Mouse (Mus musculus) erythroblast, embryonic 14.5 days (primary cell): ENCODE data around the gene Oas1h. TPM values are rescaled to one million over a fixed set of nuclear protein-coding genes. Genes with fewer than 3 reads are reported as not detected.
"Not testable (repeated sequence)": the region's sequence is repeated elsewhere in the genome, so short reads cannot be mapped to it uniquely, and the experiment has no call there.

Experiments used
- H3K27me3 ChIP-seq: 2 replicates; pipeline ENCODE4 v1.6.1; 2012; ENCODE audit warnings: inconsistent platforms; ENCODE audit not compliant: control insufficient read depth
- H3K36me3 ChIP-seq: 2 replicates; pipeline ENCODE4 v1.6.1; 2012; ENCODE audit warnings: mild to moderate bottlenecking, inconsistent platforms; ENCODE audit not compliant: control insufficient read depth
- H3K4me1 ChIP-seq: 2 replicates; pipeline ENCODE4 v1.6.1; 2012; ENCODE audit warnings: inconsistent platforms; ENCODE audit not compliant: control insufficient read depth
- H3K4me3 ChIP-seq: replicated peaks from 2 replicates; pipeline ENCODE3; 2012; ENCODE audit warnings: moderate library complexity, mild to moderate bottlenecking, inconsistent platforms
- H3K9me3 ChIP-seq: 2 replicates; pipeline ENCODE4 v1.6.1; 2012; ENCODE audit warnings: low read length, inconsistent platforms, mixed read lengths; ENCODE audit not compliant: control insufficient read depth
- GATA1 ChIP-seq: IDR thresholded peaks from 2 replicates; pipeline ENCODE4 v1.6.1; 2012; ENCODE audit warnings: low read length, inconsistent platforms, mixed read lengths
- TAL1 ChIP-seq: IDR thresholded peaks from 3 replicates; pipeline ENCODE4 v1.6.1; 2012; ENCODE audit warnings: low read length, inconsistent platforms, mixed read lengths
- polyA plus RNA-seq: library from polyadenylated mRNA; stranded (reverse); fragments of >175 nt; gene quantifications from 2 replicates; pipeline ENCODE4 v1.2.3, GENCODE M21; 2012

Oas1h gene
- polyA plus RNA-seq, 1 experiment = not detected

DNA sequence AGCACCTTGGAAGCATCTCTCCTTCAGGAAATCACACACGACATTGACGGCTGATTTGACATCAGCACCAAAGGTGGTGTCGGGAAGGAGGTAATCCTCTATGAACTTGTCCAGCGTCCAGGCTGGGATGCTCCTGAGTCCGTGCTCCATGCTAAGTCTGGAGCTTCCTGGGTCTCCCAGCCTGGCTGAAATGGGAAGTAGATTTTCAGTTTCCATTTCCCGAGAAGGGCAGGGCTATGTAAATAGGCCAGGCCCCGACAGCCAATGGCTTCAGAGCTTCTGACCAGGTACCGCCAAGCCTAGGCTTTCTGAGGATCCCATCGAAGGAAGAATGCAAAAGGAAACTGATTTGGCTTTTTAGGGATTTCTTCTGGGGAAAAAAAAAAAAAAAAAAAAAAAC, 26.2 kb downstream of the Oas1h start, which contains the start of gene Oas1g:
Gene Oas1g, minus strand, starts transcription at position 201 of the 400 bp plus-strand sequence.
- H3K27me3 ChIP-seq, H3K9me3 ChIP-seq, H3K4me1 ChIP-seq, H3K4me3 ChIP-seq, H3K36me3 ChIP-seq: not testable (repeated sequence)

DNA sequence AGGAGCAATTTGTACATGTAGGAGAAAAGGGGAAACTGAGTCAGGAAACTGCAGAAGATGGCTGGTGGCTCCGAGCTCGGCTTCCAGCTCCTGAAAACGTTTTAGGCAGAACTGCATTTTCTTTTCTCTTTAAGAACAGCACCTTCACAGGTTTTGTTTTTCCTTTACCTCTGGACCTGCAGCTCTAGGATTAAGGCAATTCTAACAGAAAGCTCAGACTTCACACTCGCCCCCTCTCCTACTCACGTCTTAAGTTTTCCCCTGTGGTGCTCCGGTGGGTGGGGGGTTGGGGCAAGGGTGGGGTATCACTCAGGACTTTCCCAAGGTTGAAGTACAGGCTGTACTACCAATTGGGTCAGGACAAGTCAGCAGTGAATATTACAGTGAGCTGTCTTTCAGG, 26.6 kb downstream of the Oas1h start:
- Histone ChIP-seq H3K36me3 (no peaks in the 10 kb centered on the region), H3K9me3 (peaks cover 2% of the 10 kb centered on the region; the same call in 1 of the 2 replicates), H3K4me3 (no peak overlapping the region), H3K27me3 (no peaks in the 10 kb centered on the region), H3K4me1 (no peaks in the 10 kb centered on the region)
- TF ChIP-seq TAL1 (no peak), GATA1 (no peak)

- H3K4me1 ChIP-seq, H3K9me3 ChIP-seq, H3K27me3 ChIP-seq, H3K4me3 ChIP-seq, H3K36me3 ChIP-seq: not testable (repeated sequence)
Measured at GRCm38 (mm10) chr5:120888294-120888815, 27.1 kb downstream of the Oas1h start.

- Histone ChIP-seq H3K36me3 (no peaks in the 10 kb centered on the region), H3K4me3 (no peak overlapping the region), H3K4me1 (no peaks in the 10 kb centered on the region), H3K9me3 (peaks cover 2% of the 10 kb centered on the region; the same call in 1 of the 2 replicates), H3K27me3 (no peaks in the 10 kb centered on the region)
- TF ChIP-seq GATA1 (no peak), TAL1 (no peak)
Measured at GRCm38 (mm10) chr5:120890026-120890425, 28.8 kb downstream of the Oas1h start.

GRCm38 (mm10) chr5:120890991-120891390, 29.8 kb downstream of the Oas1h start:
- TF ChIP-seq GATA1 = no peak
- TF ChIP-seq TAL1 = no peak
- Histone ChIP-seq H3K4me3 (no peak overlapping the region), H3K4me1 (no peaks in the 10 kb centered on the region), H3K9me3 (peaks cover 2% of the 10 kb centered on the region; the same call in 1 of the 2 replicates), H3K36me3 (no peaks in the 10 kb centered on the region), H3K27me3 (no peaks in the 10 kb centered on the region)

DNA sequence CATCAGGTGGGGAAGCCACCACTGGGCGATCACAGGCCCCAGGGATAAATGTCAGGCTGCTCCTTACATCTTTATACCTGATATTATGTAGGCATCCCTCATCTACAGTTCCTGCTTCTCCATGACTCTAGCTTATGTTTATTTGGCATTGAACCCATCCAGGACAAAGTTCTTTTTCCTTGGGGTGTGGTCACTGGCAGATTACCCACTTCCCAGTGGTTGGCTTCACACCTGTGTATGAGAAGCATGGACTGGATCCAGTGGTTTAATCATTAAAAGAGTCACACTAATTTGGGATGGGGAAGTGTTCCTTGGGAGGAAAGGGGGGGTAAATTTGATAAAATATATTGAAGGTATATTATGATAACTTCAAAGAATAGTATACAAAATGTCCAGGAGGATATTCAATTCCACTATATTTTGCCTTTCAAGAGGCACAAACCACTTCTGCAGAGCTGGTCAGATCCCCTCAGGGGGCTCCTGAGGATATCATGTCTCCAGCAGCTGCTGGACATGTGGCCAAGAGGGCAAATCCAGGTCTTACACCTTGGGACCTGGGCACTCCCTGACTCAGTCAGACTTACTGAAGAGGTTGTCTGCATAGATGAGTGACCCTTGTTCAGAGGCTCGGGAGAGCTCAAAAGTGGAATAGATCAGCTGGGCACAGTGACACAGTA, 30.5 kb downstream of the Oas1h start:
- not testable (repeated sequence) for H3K4me3 ChIP-seq, H3K4me1 ChIP-seq, H3K9me3 ChIP-seq, H3K36me3 ChIP-seq, H3K27me3 ChIP-seq

DNA sequence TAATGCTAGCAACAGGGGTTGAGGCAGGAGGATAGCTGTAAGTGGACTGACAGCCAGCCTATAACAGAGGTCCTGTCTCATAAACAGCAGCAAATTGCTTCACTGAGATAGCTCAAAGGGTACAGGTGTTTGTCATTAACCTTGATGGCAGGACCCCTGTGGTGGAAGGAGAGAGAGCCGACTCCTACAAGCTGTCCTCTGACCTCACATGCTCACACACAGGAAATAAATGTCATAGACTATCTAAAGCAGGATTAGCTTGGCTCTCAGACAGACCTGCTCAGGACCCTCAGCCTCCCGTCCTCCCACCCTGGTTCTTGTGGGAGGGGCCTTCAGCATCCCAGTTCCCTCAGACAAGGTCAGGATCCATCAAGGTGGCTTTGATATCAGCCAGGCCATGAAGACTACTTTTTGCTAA, 31.0 kb downstream of the Oas1h start:
- H3K9me3 ChIP-seq = peaks cover 2% of the 10 kb centered on the region; the same call in 1 of the 2 replicates
- H3K27me3 ChIP-seq = no peaks in the 10 kb centered on the region
- no peak overlapping the region for H3K4me3 ChIP-seq
- no peaks in the 10 kb centered on the region for H3K36me3 ChIP-seq
- TF ChIP-seq TAL1 (no peak), GATA1 (no peak)
- no peaks in the 10 kb centered on the region for H3K4me1 ChIP-seq

DNA sequence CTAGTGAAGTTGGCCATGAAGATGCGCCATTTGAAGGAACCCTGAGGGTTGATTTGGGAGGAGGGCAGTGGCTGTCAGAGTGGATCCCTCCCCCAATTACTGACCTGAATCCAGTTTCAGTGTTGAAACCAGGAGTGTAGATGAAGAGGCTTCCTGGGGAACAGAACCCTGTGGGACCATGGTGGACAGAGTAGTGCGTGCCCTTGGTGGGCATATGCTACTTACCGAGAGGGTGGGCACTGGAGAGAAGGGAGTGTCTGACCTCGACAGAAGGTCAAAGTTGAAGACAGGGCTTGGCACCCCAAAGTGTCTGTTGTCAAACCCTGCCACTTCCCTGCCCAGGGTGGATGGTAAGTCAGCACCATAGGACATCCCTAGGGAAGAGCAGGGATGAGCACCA, 32.6 kb downstream of the Oas1h start:
- H3K36me3 ChIP-seq, H3K27me3 ChIP-seq, H3K4me3 ChIP-seq, H3K9me3 ChIP-seq, H3K4me1 ChIP-seq: not testable (repeated sequence)

DNA sequence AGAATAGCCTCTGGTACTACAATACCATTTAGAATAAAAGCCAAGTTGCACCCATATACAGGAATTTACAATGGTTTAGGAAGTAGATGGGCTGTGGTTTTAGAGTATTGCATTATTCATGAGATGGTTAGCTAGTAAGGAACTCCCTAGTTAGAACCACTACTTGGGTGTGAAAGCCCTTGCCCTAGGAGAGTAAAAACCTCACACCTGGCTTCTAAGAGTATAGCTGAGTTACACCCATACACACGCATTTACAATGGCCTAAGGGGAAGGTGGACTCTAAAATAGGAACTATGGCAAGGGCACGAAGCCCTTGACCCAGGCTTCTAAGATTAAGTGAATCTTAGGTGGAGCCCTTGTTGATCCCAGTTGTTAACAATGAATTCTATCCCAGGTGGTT, 33.5 kb downstream of the Oas1h start:
- H3K4me1 ChIP-seq, H3K4me3 ChIP-seq, H3K9me3 ChIP-seq, H3K36me3 ChIP-seq, H3K27me3 ChIP-seq: not testable (repeated sequence)

- H3K4me1 ChIP-seq = no peaks in the 10 kb centered on the region
- H3K36me3 ChIP-seq = no peaks in the 10 kb centered on the region
- peaks cover 2% of the 10 kb centered on the region; the same call in 1 of the 2 replicates for H3K9me3 ChIP-seq
- no peak for TF ChIP-seq TAL1
- no peak for TF ChIP-seq GATA1
- H3K4me3 ChIP-seq = no peak overlapping the region
- no peaks in the 10 kb centered on the region for H3K27me3 ChIP-seq
Measured at GRCm38 (mm10) chr5:120895231-120895900, 34.1 kb downstream of the Oas1h start.
